Mouse (Mus musculus) stomach, postnatal 0 days (tissue): ENCODE results near the gene Ptafr. TPM values are rescaled to one million over a fixed set of nuclear protein-coding genes. Genes with fewer than 3 reads are reported as not detected.
A peak's percentile ranks its signal among the peaks of the same experiment; 100 is the strongest.

ENCODE experiments used
- ATAC-seq: fragments of 200-750 bp; cut with Nextera tagmentation; 2 replicates; pipeline ENCODE4 v1.8.0; 2017; ENCODE audit not compliant: low FRiP score, low TSS enrichment
- DNase-seq: peaks from one replicate; pipeline ENCODE4 v3.0.0-alpha.2; 2016; ENCODE audit warnings: low spot score
- H3K27ac ChIP-seq: fragments of 300-500 bp; sonication (generic); replicated peaks from 2 replicates; pipeline ENCODE4 v1.5.1; 2014; ENCODE audit warnings: mild to moderate bottlenecking, control low read depth
- H3K27me3 ChIP-seq: fragments of 300-500 bp; sonication (generic); 2 replicates; pipeline ENCODE4 v1.6.1; 2014; ENCODE audit warnings: low read length; ENCODE audit not compliant: control insufficient read depth, insufficient read depth
- H3K36me3 ChIP-seq: fragments of 300-500 bp; sonication (generic); 2 replicates; pipeline ENCODE4 v1.6.1; 2014; ENCODE audit warnings: low read length, mixed read lengths; ENCODE audit not compliant: control insufficient read depth, insufficient read depth
- H3K4me1 ChIP-seq: fragments of 300-500 bp; sonication (generic); replicated peaks from 2 replicates; pipeline ENCODE4 v1.6.1; 2014; ENCODE audit warnings: antibody characterized with exemption; ENCODE audit not compliant: control insufficient read depth, insufficient read depth
- H3K4me2 ChIP-seq: fragments of 300-500 bp; sonication (generic); replicated peaks from 2 replicates; pipeline ENCODE4 v1.6.1; 2014; ENCODE audit warnings: low read depth, mild to moderate bottlenecking, control low read depth, moderate library complexity
- H3K4me3 ChIP-seq: fragments of 300-500 bp; sonication (generic); 2 replicates; pipeline ENCODE4 v1.5.1; 2014; ENCODE audit warnings: low read depth, low read length, control low read depth
- H3K9ac ChIP-seq: fragments of 300-500 bp; sonication (generic); 2 replicates; pipeline ENCODE4 v1.6.1; 2014; ENCODE audit warnings: mild to moderate bottlenecking, low read length, control low read depth, mixed read lengths
- H3K9me3 ChIP-seq: fragments of 300-500 bp; sonication (generic); 2 replicates; pipeline ENCODE4 v1.6.1; 2016; ENCODE audit warnings: low read length; ENCODE audit not compliant: control insufficient read depth
- CTCF ChIP-seq: IDR thresholded peaks from 2 replicates; pipeline ENCODE4 v1.5.1; 2016; ENCODE audit warnings: antibody characterized with exemption, low read depth, mild to moderate bottlenecking, moderate library complexity
- EP300 ChIP-seq: optimal IDR thresholded peaks from 2 replicates; pipeline ENCODE3; 2016; ENCODE audit warnings: antibody characterized with exemption
- WGBS: fragments of 180-500 bp; shearing (Covaris S2); extraction: QIAGEN DNeasy Blood & Tissue Kit; methylation state at CpG from one replicate; pipeline ENCODE4 v1.1.7; 2014; 5-methylcytosine and 5-hydroxymethylcytosine counted together
- polyA plus RNA-seq: library from polyadenylated mRNA; unstranded; fragments of >200 nt; fragmentation: Nextera tagmentation; extraction: Ambion mirVana; gene quantifications from 2 replicates; pipeline ENCODE4 v1.2.1, GENCODE M21; 2015

The Ptafr gene
- polyA plus RNA-seq, 1 experiment from 2014 or later: 0.90 TPM

- WGBS: 81% methylated on average over 20 of the region's 20 CpGs
- no peaks in the 10 kb centered on the region for H3K9me3 ChIP-seq
- no peak for ATAC-seq
Observed at GRCm38 (mm10) chr4:132530033-132530804, 33.6 kb upstream of the Ptafr start.

GRCm38 (mm10) chr4:132532496-132532895, 31.4 kb upstream of the Ptafr start:
- Histone ChIP-seq H3K9me3 (no peaks in the 10 kb centered on the region), H3K9ac (peak overlapping the region; percentile 88), H3K27me3 (no peaks in the 10 kb centered on the region), H3K4me2 (peak overlapping the region; percentile 84), H3K36me3 (peaks cover 5% of the 10 kb centered on the region; the same call in 1 of the 2 replicates), H3K4me1 (peaks cover 7% of the 10 kb centered on the region), H3K27ac (peak overlapping the region; percentile 95), H3K4me3 (peak overlapping the region; percentile 64)
- ATAC-seq (peak; percentile 45), DNase-seq (peak; percentile 39)
- TF ChIP-seq EP300: no peak
- TF ChIP-seq CTCF: no peak
- WGBS: under 1% methylated on average over 5 of the region's 5 CpGs

More at GRCm38 (mm10) chr4:132530033-132530804, 33.6 kb upstream of the Ptafr start:
- H3K4me2 ChIP-seq: no peak overlapping the region
- peaks cover 5% of the 10 kb centered on the region; the same call in 1 of the 2 replicates for H3K36me3 ChIP-seq
- H3K9ac ChIP-seq: no peak overlapping the region
- H3K27me3 ChIP-seq: no peaks in the 10 kb centered on the region
- DNase-seq: no peak
- no peak overlapping the region for H3K27ac ChIP-seq
- TF ChIP-seq CTCF (no peak), EP300 (no peak)
- H3K4me1 ChIP-seq: no peaks in the 10 kb centered on the region
- H3K4me3 ChIP-seq: no peak overlapping the region

GRCm38 (mm10) chr4:132532981-132533916, 30.6 kb upstream of the Ptafr start, which contains the start of gene Atpif1:
Gene Atpif1, minus strand, starts transcription at chr4:132533659.
- Histone ChIP-seq H3K27me3 (no peaks in the 10 kb centered on the region), H3K9me3 (no peaks in the 10 kb centered on the region), H3K9ac (peak within 1 kb of the TSS; percentile 88), H3K4me3 (peak within 1 kb of the TSS; percentile 64), H3K27ac (peak within 1 kb of the TSS; percentile 95), H3K36me3 (peaks cover 5% of the 10 kb centered on the region; the same call in 1 of the 2 replicates), H3K4me1 (peaks cover 7% of the 10 kb centered on the region), H3K4me2 (peak within 1 kb of the TSS; percentile 84)
- TF ChIP-seq CTCF: 0 out of 2 replicates have a peak, but pooled peaks have one; percentile 25
- no peak for TF ChIP-seq EP300
- ATAC-seq: peak; percentile 87
- peak; percentile 95 for DNase-seq
- WGBS: under 1% methylated on average over 63 of the region's 63 CpGs

GRCm38 (mm10) chr4:132535406-132536121, 28.3 kb upstream of the Ptafr start, which contains the start of gene Dnajc8:
Gene Dnajc8, plus strand, starts transcription at chr4:132535550.
- peak; percentile 94 for DNase-seq
- Histone ChIP-seq H3K4me1 (peaks cover 7% of the 10 kb centered on the region), H3K27me3 (no peaks in the 10 kb centered on the region), H3K9ac (peak within 1 kb of the TSS; percentile 98), H3K9me3 (no peaks in the 10 kb centered on the region), H3K4me2 (peak within 1 kb of the TSS; percentile 74), H3K36me3 (peaks cover 6% of the 10 kb centered on the region; the same call in 1 of the 2 replicates), H3K27ac (peak within 1 kb of the TSS; percentile 91), H3K4me3 (peak within 1 kb of the TSS; percentile 100)
- WGBS: under 1% methylated on average over 60 of the region's 60 CpGs
- TF ChIP-seq CTCF: no peak
- no peak for TF ChIP-seq EP300
- peak; percentile 75 for ATAC-seq

GRCm38 (mm10) chr4:132539481-132539880, 24.4 kb upstream of the Ptafr start:
- 83% methylated on average over 5 of the region's 5 CpGs for WGBS
- Histone ChIP-seq H3K36me3 (peaks cover 9% of the 10 kb centered on the region), H3K9me3 (no peaks in the 10 kb centered on the region), H3K9ac (no peak overlapping the region), H3K27me3 (no peaks in the 10 kb centered on the region), H3K27ac (no peak overlapping the region), H3K4me3 (no peak overlapping the region), H3K4me2 (no peak overlapping the region), H3K4me1 (peaks cover 7% of the 10 kb centered on the region)
- DNase-seq (no peak), ATAC-seq (no peak)
- no peak for TF ChIP-seq CTCF
- TF ChIP-seq EP300: no peak
